Mouse (Mus musculus): ENCODE data around the gene Kalrn.

DNA sequence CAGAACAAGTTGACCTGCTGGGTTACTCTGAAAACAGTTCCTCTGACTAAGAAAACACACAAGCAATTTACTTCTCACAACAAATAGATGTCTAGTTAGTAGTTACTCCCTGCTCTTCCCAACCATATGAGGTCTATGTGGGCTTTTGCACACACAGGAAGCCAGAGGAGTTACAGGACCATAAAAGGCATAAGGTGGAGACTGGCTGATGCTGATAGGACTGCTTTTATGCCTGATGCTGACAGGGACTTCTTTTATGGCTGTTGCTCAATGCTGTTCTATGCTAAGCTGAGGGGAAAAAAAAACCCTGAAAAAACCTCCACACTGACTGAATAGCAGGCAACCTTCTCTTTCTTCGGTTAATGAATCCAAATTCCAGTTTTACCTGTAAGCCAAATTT lies 270.8 kb downstream of the Kalrn start:
- TF ChIP-seq CTCF (IDR thresholded peaks at IDR 0.05; ENCODE audit: low read depth) (no peak), EP300 (IDR thresholded peaks at IDR 0.05; ENCODE audit: low read depth) (no peak)

All from heart, postnatal 0 days (tissue).